Mouse (Mus musculus): Measurements from ENCODE around the gene Hpgd.

Gene Hpgd

GRCm38 (mm10) chr8:56323276-56323675 lies 28.9 kb downstream of the Hpgd start:
- no peak for DNase-seq (ENCODE audit: low read depth, low spot score)

GRCm38 (mm10) chr8:56327709-56328108 lies 33.3 kb downstream of the Hpgd start:
- DNase-seq (ENCODE audit: low read depth, low spot score) = no peak

GRCm38 (mm10) chr8:56328130-56328542 lies 33.8 kb downstream of the Hpgd start:
- DNase-seq (ENCODE audit: low read depth, low spot score) = no peak

- no peak for DNase-seq (ENCODE audit: low read depth, low spot score)
These were observed 41.1 kb downstream of the Hpgd start for GRCm38 (mm10) chr8:56335390-56336000.

GRCm38 (mm10) chr8:56336771-56337170 lies 42.4 kb downstream of the Hpgd start:
- no peak for DNase-seq (ENCODE audit: low read depth, low spot score)

GRCm38 (mm10) chr8:56343505-56343904 lies 49.1 kb downstream of the Hpgd start:
- DNase-seq (ENCODE audit: low read depth, low spot score) = no peak

- no peak for DNase-seq (ENCODE audit: low read depth, low spot score)
These were observed 49.6 kb downstream of the Hpgd start for GRCm38 (mm10) chr8:56343940-56344339.

GRCm38 (mm10) chr8:56344359-56344758 lies 50.0 kb downstream of the Hpgd start:
- DNase-seq (ENCODE audit: low read depth, low spot score) = no peak

GRCm38 (mm10) chr8:56345641-56346420 lies 51.4 kb downstream of the Hpgd start:
- no peak for DNase-seq (ENCODE audit: low read depth, low spot score)

GRCm38 (mm10) chr8:56363180-56363579 lies 68.8 kb downstream of the Hpgd start:
- DNase-seq (ENCODE audit: low read depth, low spot score) = no peak
